Mouse (Mus musculus): ENCODE data around the gene Tjp2. TPM values are rescaled to one million over a fixed set of nuclear protein-coding genes. Genes with fewer than 3 reads are reported as not detected.
"Not testable (repeated sequence)": the region's sequence is repeated elsewhere in the genome, so short reads cannot be mapped to it uniquely, and the experiment has no call there.

Tjp2 gene
- total RNA-seq, 2 experiments from 2014 or later: 3.5 to 4.9 TPM

GRCm38 (mm10) chr19:24194216-24194615 lies 30.6 kb downstream of the Tjp2 start:
- TF ChIP-seq CTCF (IDR thresholded peaks at IDR 0.05): peak; percentile 53
- Histone ChIP-seq H3K4me3 (no peak overlapping the region), H3K27ac (no peak overlapping the region)
- DNase-seq: no peak
- intact Hi-C loops (cut with DNase I): no loop called here

GRCm38 (mm10) chr19:24192946-24193345 lies 31.9 kb downstream of the Tjp2 start:
- no peak for DNase-seq
- intact Hi-C loops (cut with DNase I): no loop called here
- no peak for TF ChIP-seq CTCF (IDR thresholded peaks at IDR 0.05)
- H3K27ac ChIP-seq: no peak overlapping the region
- no peak overlapping the region for H3K4me3 ChIP-seq

GRCm38 (mm10) chr19:24187791-24188190 lies 37.0 kb downstream of the Tjp2 start:
- Histone ChIP-seq H3K4me3 (no peak overlapping the region), H3K27ac (no peak overlapping the region)
- no peak for TF ChIP-seq CTCF (IDR thresholded peaks at IDR 0.05)
- no peak for DNase-seq
- intact Hi-C loops (cut with DNase I): no loop called here

GRCm38 (mm10) chr19:24187358-24187757 lies 37.5 kb downstream of the Tjp2 start:
- DNase-seq; H3K4me3 ChIP-seq; H3K27ac ChIP-seq; intact Hi-C loops (cut with DNase I): not testable (repeated sequence)

DNA sequence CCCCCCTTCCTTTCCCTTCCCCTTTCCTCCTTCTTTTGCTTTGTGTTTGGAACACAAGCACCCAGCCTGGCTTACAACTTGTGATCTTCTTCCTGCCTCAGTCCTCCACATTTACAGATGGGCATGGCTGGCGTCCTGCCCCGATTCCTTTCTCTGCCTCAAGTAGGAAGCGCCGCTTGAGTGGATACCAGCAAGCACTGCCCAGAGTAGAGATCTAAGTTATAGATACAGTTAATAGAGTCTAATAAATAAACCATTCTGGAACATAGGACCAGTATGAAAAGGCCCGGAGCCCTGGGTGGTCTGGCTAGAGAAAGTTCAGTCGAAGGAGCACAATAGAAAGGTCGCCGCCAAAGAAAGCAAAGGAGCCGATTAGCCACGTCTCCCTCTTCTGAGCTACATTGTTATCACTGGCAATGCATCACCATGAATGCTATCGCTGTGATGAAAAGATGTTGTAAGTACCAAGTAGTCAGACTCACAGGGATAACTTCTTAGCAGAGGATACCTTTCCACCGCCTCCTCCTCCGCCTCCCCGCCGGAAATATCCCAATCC lies 41.1 kb downstream of the Tjp2 start:
- Histone ChIP-seq H3K4me3 (no peak overlapping the region), H3K27ac (no peak overlapping the region)
- no peak for TF ChIP-seq CTCF (IDR thresholded peaks at IDR 0.05)
- intact Hi-C loops (cut with DNase I): no loop called here
- no peak for DNase-seq

GRCm38 (mm10) chr19:24180415-24180814 lies 44.4 kb downstream of the Tjp2 start:
- intact Hi-C loops (cut with DNase I): no loop called here
- TF ChIP-seq CTCF (IDR thresholded peaks at IDR 0.05): no peak
- no peak for DNase-seq
- Histone ChIP-seq H3K27ac (no peak overlapping the region), H3K4me3 (no peak overlapping the region)

DNA sequence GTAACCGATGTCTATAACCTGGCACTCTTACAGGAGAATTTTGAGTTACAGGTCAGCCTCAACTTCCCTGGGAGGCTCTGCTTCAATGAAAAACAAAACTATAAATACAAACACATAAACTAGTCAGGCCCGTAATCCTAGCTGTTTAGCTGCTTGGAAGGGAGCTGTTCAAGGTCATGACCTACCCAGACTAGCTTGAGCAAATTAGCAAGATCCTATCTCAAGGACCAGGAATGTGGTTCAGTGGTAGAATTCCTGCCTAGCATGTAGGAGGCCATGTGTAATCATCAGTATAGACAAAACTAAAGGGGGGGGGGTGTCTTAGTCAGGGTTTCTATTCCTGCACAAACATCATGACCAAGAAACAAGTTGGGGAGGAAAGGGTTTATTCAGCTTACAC lies 46.7 kb downstream of the Tjp2 start:
- intact Hi-C loops (cut with DNase I): no loop called here
- no peak for TF ChIP-seq CTCF (IDR thresholded peaks at IDR 0.05)
- H3K27ac ChIP-seq: no peak overlapping the region

DNA sequence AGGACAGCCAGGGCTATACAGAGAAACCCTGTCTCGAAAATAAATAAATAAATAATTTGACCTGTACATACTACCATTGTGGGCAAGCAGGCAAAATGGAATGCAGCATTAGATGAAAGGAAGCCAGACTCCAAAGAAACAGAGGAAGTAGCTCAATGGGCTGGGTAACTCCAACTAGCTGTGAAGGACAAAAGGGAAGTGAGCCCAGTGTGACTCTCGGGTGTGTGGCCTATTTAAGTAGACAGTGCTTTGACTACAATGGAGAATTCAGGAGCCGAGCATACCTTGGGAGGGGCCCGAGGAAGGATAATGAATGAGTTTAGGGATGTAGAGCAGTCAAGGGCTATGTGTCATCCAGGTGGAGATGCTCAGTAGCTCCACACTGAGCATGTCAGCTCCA lies 48.1 kb downstream of the Tjp2 start:
- no peak for DNase-seq
- intact Hi-C loops (cut with DNase I): no loop called here
- Histone ChIP-seq H3K27ac (no peak overlapping the region), H3K4me3 (no peak overlapping the region)
- TF ChIP-seq CTCF (IDR thresholded peaks at IDR 0.05): no peak

More for the DNA sequence above, 46.7 kb downstream of the Tjp2 start:
- H3K4me3 ChIP-seq: no peak overlapping the region
- DNase-seq: no peak

DNA sequence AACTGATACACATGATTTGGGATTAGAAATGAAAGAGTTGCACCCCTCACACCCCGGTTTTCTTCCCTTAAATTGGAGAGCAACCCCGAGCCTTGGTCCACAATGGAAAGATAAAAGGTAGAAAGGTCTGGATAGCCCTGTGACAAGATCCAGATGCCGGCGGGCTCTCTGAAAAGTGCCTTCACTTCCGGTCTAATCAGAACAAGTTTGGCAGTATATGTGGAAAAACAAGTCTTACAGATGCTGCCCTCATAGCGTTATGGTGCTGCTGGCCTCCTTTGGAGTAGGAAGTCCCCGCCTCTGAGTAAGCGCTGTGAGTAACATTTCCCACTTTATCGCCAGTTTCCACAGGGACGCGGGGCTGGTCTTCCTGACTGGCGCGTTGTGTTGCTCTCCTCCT lies 49.9 kb downstream of the Tjp2 start:
- intact Hi-C loops (cut with DNase I): no loop called here
- Histone ChIP-seq H3K27ac (peak overlapping the region; percentile 92), H3K4me3 (peak overlapping the region; percentile 98)
- TF ChIP-seq CTCF (IDR thresholded peaks at IDR 0.05): no peak
- DNase-seq: no peak

- Histone ChIP-seq H3K27ac (peak overlapping the region; percentile 92), H3K4me3 (peak overlapping the region; percentile 98)
- DNase-seq: peak; percentile 98
- intact Hi-C loops (cut with DNase I): no loop called here
- TF ChIP-seq CTCF (IDR thresholded peaks at IDR 0.05): peak; percentile 46
Measured at GRCm38 (mm10) chr19:24173608-24174523, 51.0 kb downstream of the Tjp2 start.

DNA sequence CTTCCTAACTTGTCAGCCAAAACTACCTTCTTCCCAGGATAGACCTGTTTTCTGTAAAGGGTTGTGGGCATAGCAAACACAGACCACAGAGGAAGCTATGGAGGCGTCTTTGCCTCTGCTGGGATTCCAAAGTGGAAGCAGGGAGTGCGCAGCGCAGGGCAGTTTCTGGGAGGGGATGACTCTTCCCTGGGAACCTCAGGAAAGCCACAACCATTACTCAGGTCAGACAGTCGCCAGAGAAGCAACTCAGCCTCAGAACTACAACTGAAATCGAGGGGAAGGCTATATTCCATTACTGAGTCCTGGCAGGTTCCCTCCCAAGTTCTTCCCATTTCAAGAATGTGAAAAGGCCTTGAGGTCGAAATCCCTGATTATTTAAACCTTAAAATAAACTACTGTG lies 51.8 kb downstream of the Tjp2 start:
- intact Hi-C loops (cut with DNase I): no loop called here
- no peak for DNase-seq
- no peak for TF ChIP-seq CTCF (IDR thresholded peaks at IDR 0.05)
- peak overlapping the region; percentile 98 for H3K4me3 ChIP-seq
- no peak overlapping the region for H3K27ac ChIP-seq

DNA sequence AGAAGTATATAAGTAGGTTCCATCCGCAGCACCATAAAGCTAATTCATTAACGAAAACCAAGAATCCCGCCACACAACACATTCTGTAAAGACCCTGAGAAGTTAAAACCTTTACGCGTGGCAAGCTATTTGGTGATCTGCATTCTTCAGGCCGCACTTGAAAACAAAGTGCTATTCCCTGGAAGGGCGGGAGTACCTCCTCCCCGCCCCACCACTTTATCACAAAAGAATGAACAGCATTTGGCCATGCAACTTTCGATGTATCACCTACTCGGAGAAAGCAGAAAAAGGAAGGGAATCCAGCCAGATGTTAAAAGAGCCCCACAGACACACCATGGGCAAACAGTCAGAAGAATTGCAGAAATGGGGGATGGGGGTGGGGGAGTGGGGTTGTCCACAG lies 56.3 kb downstream of the Tjp2 start:
- DNase-seq: no peak
- TF ChIP-seq CTCF (IDR thresholded peaks at IDR 0.05): no peak
- intact Hi-C loops (cut with DNase I): no loop called here
- Histone ChIP-seq H3K4me3 (no peak overlapping the region), H3K27ac (no peak overlapping the region)

DNA sequence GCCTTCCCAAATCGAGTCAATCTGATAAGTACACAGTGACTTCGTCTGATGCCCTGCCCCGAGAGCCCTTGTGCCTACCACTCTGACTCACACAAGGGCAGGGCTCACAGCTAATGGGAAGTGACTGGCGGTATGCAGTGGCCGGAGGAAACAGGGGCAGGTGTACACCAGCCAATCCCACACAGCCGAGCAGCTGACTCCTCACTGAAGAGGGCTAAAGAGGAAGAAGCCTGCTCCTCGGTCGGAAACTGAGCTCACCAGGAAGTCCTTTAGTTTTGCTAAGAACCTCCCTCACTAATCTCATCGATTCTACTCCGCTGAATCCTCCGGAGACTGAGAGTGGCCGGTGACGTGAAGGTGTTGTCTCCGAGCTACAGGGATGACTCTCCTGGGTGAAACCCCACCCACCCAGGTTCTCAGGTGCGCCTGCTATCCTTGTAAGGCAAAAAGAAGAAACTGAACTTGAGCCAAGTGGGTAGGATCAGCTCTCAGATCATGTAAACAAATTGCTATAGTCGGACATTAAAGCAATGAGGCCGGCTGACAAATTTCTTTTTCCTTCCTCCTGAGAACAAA lies 58.2 kb downstream of the Tjp2 start:
- H3K4me3 ChIP-seq: peak overlapping the region; percentile 52
- DNase-seq: peak; percentile 34
- TF ChIP-seq CTCF (IDR thresholded peaks at IDR 0.05): no peak
- peak overlapping the region; percentile 77 for H3K27ac ChIP-seq
- intact Hi-C loops (cut with DNase I): no loop called here
